Mouse (Mus musculus) ES-E14 (cell line): ENCODE measurements around the gene Uxs1. TPM values are rescaled to one million over a fixed set of nuclear protein-coding genes. Genes with fewer than 3 reads are reported as not detected.

Experiments
- DNase-seq: peaks from one replicate; pipeline ENCODE4 v3.0.0-alpha.2; 2013; ENCODE audit warnings: low read depth, low spot score
- H3K27ac ChIP-seq: 2 replicates; pipeline ENCODE4 v1.5.1; 2012; ENCODE audit warnings: low read depth, mild to moderate bottlenecking, low read length, moderate library complexity, mixed read lengths; ENCODE audit not compliant: poor library complexity, insufficient read depth, severe bottlenecking
- H3K36me3 ChIP-seq: 2 replicates; pipeline ENCODE4 v1.6.1; 2012; ENCODE audit warnings: mild to moderate bottlenecking, low read length, moderate library complexity, mixed read lengths; ENCODE audit not compliant: control insufficient read depth, poor library complexity, insufficient read depth, severe bottlenecking
- H3K4me1 ChIP-seq, 2 experiments: fragments of 150-350 bp in 1 of 2; sonication (generic) in 1 of 2; 2 replicates each; pipeline ENCODE4 v1.6.1; 2012; ENCODE audit warnings: low read length in 2 of 2, mild to moderate bottlenecking in 1 of 2, mixed read lengths in 1 of 2; ENCODE audit not compliant: control insufficient read depth in 2 of 2, insufficient read depth in 2 of 2, poor library complexity in 1 of 2
- H3K4me3 ChIP-seq, 2 experiments: fragments of 150-350 bp in 1 of 2; sonication (generic) in 1 of 2; 2 replicates each; pipeline ENCODE4 v1.5.1; 2012; ENCODE audit warnings: low read length in 2 of 2, low read depth in 1 of 2, mild to moderate bottlenecking in 1 of 2, mixed read lengths in 1 of 2; ENCODE audit not compliant: insufficient read depth in 1 of 2, poor library complexity in 1 of 2, severe bottlenecking in 1 of 2
- H3K9ac ChIP-seq: 2 replicates; pipeline ENCODE4 v1.6.1; 2012; ENCODE audit warnings: low read depth, mild to moderate bottlenecking, low read length, mixed read lengths; ENCODE audit not compliant: poor library complexity, insufficient read depth, severe bottlenecking
- H3K9me3 ChIP-seq: fragments of 150-350 bp; sonication (generic); 2 replicates; pipeline ENCODE4 v1.6.1; 2012; ENCODE audit warnings: low read depth, mild to moderate bottlenecking, low read length; ENCODE audit not compliant: control insufficient read depth, insufficient read depth
- CHD2 ChIP-seq: IDR thresholded peaks from 2 replicates; pipeline ENCODE4 v1.6.1; 2014; ENCODE audit warnings: mild to moderate bottlenecking, low read depth, low read length, inconsistent platforms
- HCFC1 ChIP-seq: IDR thresholded peaks from 2 replicates; pipeline ENCODE4 v1.6.1; 2012; ENCODE audit warnings: low read length, inconsistent platforms, borderline replicate concordance; ENCODE audit not compliant: insufficient read depth
- MAFK ChIP-seq: IDR thresholded peaks from 2 replicates; pipeline ENCODE4 v1.6.1; 2014; ENCODE audit warnings: mild to moderate bottlenecking, low read depth, low read length, inconsistent platforms; ENCODE audit not compliant: insufficient read depth
- ZC3H11A ChIP-seq: IDR thresholded peaks from 2 replicates; pipeline ENCODE4 v1.6.1; 2012; ENCODE audit warnings: low read depth, mild to moderate bottlenecking, inconsistent platforms, low read length, borderline replicate concordance
- ZNF384 ChIP-seq: IDR thresholded peaks from 2 replicates; pipeline ENCODE4 v1.6.1; 2012; ENCODE audit warnings: low read depth, low read length, inconsistent platforms
- in situ Hi-C, 2 experiments: fragments of 600-800 bp; cut with MboI; formaldehyde crosslinking; loops; one replicate each; pipeline ENCODE4 v1.15.1; 2025; ENCODE audit warnings: low sequenced_read_pairs in 2 of 2, inconsistent platforms in 1 of 2; ENCODE audit not compliant: unreplicated experiment in 2 of 2
- total RNA-seq: library from RNA; depleted of rRNA; stranded (reverse); fragments of 300-350 nt; gene quantifications from 2 replicates; pipeline ENCODE4 v1.2.3, GENCODE M21; 2012

Uxs1 gene
- total RNA-seq, 1 experiment = 36.2 TPM

- Histone ChIP-seq H3K9ac (no peak overlapping the region), H3K9me3 (no peaks in the 10 kb centered on the region), H3K4me1 (no peaks in the 10 kb centered on the region), H3K27ac (no peak overlapping the region), H3K36me3 (no peaks in the 10 kb centered on the region), H3K4me3 (no peak overlapping the region)
- in situ Hi-C loops = no loop called here
- no peak for DNase-seq
- TF ChIP-seq ZNF384 (no peak), ZC3H11A (no peak), MAFK (no peak), HCFC1 (no peak), CHD2 (no peak)
Observed at GRCm38 (mm10) chr1:43862614-43863013, 35.0 kb upstream of the Uxs1 start.

GRCm38 (mm10) chr1:43858988-43859387, 31.4 kb upstream of the Uxs1 start:
- H3K27ac ChIP-seq = no peak overlapping the region
- no peak for DNase-seq
- no peak for TF ChIP-seq HCFC1
- no peak for TF ChIP-seq MAFK
- no peak for TF ChIP-seq CHD2
- H3K4me1 ChIP-seq = no peaks in the 10 kb centered on the region
- H3K9ac ChIP-seq = no peak overlapping the region
- no peak overlapping the region for H3K4me3 ChIP-seq
- no peaks in the 10 kb centered on the region for H3K9me3 ChIP-seq
- H3K36me3 ChIP-seq = no peaks in the 10 kb centered on the region
- in situ Hi-C loops = no loop called here

- Histone ChIP-seq H3K4me1 (no peaks in the 10 kb centered on the region), H3K36me3 (no peaks in the 10 kb centered on the region), H3K27ac (no peak overlapping the region), H3K9ac (no peak overlapping the region), H3K4me3 (no peak overlapping the region), H3K9me3 (no peaks in the 10 kb centered on the region)
- DNase-seq = no peak
- in situ Hi-C loops = no loop called here
- TF ChIP-seq HCFC1 = no peak
- TF ChIP-seq ZC3H11A = no peak
- TF ChIP-seq CHD2 = no peak
- no peak for TF ChIP-seq MAFK
- TF ChIP-seq ZNF384 = no peak
Observed at GRCm38 (mm10) chr1:43857656-43858055, 30.1 kb upstream of the Uxs1 start.

GRCm38 (mm10) chr1:43855591-43855990, 28.0 kb upstream of the Uxs1 start:
- H3K4me3 ChIP-seq = no peak overlapping the region
- in situ Hi-C loops = no loop called here

GRCm38 (mm10) chr1:43843398-43843797, 15.8 kb upstream of the Uxs1 start:
- TF ChIP-seq CHD2 (no peak), HCFC1 (no peak), ZNF384 (no peak), MAFK (no peak)

More at GRCm38 (mm10) chr1:43855591-43855990, 28.0 kb upstream of the Uxs1 start:
- no peak overlapping the region for H3K27ac ChIP-seq
- no peak for DNase-seq
- no peaks in the 10 kb centered on the region for H3K4me1 ChIP-seq
- no peaks in the 10 kb centered on the region for H3K9me3 ChIP-seq
- H3K36me3 ChIP-seq = no peaks in the 10 kb centered on the region
- H3K9ac ChIP-seq = no peak overlapping the region
- no peak for TF ChIP-seq ZC3H11A
- TF ChIP-seq MAFK = no peak
- TF ChIP-seq ZNF384 = no peak
- no peak for TF ChIP-seq CHD2
- no peak for TF ChIP-seq HCFC1

More at GRCm38 (mm10) chr1:43843398-43843797, 15.8 kb upstream of the Uxs1 start:
- no peak overlapping the region for H3K27ac ChIP-seq
- H3K36me3 ChIP-seq = no peaks in the 10 kb centered on the region
- in situ Hi-C loops = no loop called here
- H3K9me3 ChIP-seq = no peaks in the 10 kb centered on the region
- DNase-seq = no peak
- H3K4me3 ChIP-seq = no peak overlapping the region
- H3K9ac ChIP-seq = no peak overlapping the region
- H3K4me1 ChIP-seq = no peaks in the 10 kb centered on the region
